Mouse (Mus musculus): ENCODE measurements at regions not wholly inside any gene's neighbourhood (a gene's known extent, or its start where the extent isn't known, plus 50 kb on each side); places are given as distances from the start of the nearest gene placed in this dataset.

DNA sequence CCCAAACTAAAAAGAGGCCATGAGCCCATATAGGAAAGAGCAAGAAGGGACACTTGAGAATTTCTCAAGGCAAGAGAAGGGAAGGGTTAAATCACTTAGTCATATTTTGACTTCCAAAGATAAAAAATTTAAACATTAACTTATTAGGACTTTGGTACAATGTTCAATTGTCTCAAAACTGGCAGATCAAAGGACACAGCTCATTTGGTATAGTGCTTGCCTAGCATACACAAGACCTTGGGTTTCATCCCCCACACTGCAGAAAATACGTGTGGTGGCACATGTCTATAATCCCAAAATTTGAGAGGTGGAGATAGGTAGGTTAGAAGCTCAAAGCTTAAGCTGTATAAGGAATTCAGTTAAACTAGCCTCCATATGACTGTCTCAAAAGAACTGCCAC is 658.4 kb upstream of the Pfkp start:
- DNase-seq (ENCODE audit: low read depth, low spot score): no peak

DNA sequence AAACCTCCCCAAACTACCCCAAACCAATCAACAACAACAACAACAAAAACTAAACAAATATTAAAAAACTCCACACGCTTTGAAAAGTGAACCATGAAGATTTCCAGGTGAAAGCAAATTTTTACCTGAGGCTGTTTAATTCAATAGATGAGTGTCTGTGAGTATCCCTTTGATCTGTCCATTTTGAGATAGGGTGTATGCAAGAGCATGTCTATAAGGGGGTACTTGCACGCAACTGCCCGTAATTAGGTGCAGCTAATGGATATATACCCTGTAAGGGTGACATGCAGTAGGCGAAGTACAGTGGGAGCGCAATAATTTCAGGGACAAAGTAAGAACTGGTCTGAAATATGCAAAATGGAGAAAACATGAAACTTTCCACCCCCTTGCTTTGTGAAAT is 658.8 kb upstream of the Pfkp start:
- no peak for DNase-seq (ENCODE audit: low read depth, low spot score)

DNA sequence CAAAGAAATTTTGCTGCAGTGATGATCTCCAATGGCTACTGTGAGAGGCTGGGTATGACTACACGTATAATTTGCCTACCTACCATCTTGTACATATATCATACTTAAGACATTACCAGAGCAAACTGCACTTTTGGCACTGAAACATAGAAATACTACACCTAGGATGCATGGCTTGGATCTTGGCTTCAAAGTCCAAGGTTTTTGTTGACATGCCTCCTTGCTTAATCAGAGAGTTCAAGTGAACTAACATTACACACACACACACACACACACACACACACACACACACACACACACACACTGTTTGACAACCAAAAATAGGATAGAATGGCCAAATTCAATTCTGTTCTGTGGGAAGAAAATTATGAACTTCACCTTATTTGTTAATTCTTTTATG is 664.9 kb upstream of the Pfkp start:
- DNase-seq (ENCODE audit: low read depth, low spot score): no peak

DNA sequence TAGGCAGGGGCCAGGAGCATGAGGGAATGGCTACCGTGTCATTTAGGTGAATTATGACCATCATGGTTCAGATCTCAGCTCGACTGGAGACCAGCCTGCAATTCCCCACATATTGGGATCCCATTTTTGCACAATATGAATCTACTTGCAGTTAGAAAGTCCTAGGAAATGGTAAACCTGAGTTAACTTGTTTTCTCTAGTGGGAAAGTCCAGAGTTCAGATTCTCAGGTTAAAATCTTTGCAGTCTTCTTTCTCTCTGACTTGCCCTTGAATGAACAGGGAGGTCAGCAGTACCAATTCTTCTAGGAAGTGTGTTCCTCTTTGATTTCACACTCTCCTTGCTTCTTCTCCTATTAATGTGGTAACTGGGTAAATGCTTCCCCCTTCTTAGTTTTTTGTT is 681.6 kb upstream of the Pfkp start:
- no peak for DNase-seq (ENCODE audit: low read depth, low spot score)

DNA sequence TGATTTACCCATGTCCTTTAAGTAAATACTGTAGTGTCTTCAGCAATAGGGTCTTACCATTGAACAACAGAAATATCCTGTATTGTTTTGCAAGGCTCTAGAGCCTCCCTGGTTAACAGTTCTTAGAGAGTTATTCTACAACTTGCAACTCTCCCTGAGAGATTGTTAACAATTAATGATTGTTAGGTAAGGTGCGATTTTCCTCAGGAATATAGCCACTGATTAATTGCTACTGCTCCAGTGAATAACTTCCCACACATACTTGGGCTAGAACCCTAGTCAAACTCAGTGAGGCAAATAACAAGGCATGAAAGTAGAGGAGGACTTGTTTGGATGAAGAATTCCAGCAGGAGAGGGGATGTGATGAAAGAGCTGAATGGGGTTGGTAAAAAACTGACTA is 697.2 kb upstream of the Pfkp start:
- DNase-seq (ENCODE audit: low read depth, low spot score): no peak

DNA sequence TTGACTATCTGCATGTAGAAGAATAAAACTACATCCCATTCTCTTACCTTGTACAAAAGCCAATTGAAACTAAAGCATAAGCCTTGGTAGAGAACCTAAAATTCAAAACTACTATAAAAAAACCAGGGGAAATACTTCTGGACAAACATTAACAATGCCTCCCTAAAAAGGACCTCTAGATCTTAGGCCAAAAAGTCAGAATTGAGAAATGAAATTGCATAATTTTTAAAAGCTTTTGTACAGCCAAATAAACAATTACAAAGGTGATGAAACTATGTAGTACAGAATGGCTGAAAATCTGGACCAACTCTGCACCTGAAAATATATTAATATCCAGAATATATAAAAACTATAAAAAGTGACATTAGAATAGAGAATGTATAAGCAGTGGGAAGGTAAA is 699.9 kb upstream of the Pfkp start:
- DNase-seq (ENCODE audit: low read depth, low spot score): no peak

DNA sequence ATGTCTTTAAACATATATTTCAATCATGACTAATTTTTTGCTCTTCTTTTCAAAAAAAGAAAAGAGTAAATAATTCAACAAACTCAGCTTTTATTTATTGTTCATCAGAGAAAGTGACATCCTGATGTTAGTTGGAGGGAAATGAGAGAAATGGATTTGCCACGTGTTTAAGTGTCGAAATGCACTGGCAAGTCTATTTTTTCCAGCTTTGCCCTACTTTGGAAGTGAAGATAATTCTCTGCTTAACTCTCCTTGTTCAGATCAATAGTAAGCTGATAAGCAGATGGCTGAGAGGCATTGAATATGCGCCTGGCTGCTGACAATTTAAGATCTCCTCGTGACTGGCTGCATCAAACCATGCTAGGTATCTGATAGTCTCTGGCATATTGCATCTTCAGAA is 704.4 kb upstream of the Pfkp start:
- no peak for DNase-seq (ENCODE audit: low read depth, low spot score)

DNA sequence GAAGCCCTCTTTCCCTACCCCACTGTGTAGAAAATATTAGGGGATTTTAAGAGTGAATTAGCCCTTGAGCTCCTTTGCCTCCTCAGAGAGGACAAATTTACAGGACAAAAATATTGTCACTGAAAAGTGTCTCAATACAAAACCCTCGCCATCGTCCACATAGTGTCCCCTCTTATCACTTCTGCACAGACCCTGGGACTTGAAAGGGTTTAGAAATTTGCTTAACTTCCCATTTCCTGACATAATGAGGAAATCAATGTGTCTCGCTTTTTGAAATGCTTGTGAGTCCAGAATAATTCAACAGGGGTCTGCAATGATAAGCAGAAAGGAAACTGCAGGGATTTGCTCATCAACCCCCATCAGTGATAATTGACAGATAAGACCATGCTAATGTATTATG is 708.5 kb upstream of the Pfkp start:
- no peak for DNase-seq (ENCODE audit: low read depth, low spot score)

DNA sequence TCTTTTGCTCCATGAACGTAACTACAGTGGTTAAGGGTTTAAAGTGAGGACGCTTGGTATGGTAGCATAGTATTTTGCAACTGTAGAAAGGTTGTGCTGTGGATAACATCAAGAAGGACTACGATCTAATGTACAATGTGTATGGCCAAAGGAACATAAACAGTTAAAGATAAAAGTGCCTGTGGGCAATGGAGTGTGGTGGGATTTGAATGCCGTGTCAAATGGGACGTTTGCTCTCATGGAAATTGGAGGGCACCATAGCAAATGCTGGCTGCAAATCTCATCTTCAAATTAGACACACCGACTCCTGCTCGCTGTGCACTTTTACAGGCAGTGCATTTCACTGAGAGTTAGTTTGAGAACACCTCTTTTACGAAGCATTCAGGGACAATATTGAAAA is 725.0 kb upstream of the Pfkp start:
- no peak for DNase-seq (ENCODE audit: low read depth, low spot score)

DNA sequence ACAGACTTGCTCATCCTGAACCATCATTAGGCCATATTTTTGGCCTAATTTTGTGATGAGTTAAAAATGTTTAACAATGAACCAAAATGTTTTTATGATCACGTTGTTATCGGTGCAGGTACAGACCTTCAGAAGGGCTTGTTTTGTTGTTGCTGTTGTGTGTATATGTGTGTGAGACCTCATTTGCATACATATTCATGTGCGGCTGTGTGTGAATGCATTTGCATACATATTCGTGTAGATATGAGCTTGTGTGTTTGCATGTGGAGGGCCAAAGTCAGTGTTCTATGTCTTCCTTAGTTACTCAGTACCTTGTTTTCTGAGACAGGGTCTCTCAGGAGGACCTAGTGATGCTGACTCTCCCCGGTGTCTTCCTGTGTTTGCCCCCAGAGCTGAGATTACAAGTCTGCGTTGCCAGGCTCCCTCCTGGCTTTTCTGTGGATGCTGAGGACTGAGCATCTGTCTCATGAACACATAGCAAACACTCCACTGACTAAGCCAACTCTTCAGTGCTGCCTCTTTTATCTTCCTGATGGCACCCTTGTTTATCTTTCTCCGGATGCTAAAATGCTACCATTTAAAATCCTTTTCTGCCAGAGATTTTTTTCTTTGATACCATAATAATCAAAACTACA is 726.5 kb upstream of the Pfkp start:
- no peak for DNase-seq (ENCODE audit: low read depth, low spot score)

DNA sequence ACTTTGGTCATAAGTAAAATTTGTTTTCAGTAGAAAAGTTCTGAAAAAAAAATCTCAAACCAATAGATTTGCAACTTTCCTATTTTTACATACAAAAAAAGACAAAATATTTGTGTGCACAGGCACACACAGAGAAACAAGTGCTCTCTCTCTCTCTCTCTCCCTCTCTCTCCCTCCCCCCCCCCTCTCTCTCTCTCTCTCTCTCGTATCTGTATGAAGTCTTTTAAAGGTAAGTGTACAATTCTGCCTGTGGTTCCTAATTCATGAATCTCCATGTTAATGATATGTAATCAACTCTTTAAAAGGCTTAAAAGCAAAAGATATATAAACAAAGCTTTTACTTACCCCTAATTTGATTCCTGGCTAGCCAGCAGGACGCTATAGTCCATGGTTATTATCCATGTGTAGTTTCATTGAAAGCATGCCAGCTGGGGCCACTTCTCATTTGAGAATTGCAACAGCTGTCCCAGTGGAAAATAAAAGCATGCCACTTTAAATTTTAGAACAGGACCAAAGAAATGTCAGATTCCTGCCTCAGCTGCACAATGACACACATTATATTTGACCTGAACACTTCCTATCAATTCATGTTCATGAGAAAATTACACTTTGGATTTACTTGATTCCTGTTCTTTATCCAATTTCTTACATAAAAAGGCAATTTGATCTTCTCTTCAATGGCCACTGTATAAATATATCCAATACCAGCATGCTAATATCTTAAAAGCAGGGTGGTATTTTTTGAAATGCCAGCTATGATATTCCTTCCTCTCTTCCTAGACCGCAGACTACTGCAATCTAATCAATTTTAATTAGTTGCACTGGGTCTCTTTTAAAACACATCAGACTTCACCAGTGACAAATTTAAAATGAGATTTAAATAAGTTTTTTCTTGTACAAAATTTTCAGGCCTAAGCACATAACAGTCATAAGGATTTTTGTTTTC is 766.0 kb upstream of the Pfkp start:
- no peak for DNase-seq (ENCODE audit: low read depth, low spot score)

DNA sequence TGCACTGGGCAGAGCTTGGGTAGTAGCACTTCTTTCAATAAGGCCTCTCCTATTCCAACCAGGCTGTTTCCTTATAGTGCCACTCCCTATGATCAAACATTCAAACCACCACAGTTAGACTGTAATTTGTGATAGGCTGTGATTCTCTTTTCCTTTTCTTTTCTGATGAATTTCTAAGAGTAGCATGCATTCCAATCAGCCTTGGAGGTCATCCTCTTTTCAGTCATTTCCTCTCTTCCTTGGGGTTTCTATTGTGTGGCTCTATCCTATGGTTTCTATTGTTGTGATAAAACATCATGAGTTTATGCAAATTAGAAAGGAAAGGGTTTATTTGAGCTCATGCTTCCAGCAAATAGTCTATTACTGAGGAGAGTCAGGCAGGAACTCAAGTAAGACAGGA is 774.9 kb upstream of the Adarb2 start:
- no peak for DNase-seq (ENCODE audit: low read depth, low spot score)

DNA sequence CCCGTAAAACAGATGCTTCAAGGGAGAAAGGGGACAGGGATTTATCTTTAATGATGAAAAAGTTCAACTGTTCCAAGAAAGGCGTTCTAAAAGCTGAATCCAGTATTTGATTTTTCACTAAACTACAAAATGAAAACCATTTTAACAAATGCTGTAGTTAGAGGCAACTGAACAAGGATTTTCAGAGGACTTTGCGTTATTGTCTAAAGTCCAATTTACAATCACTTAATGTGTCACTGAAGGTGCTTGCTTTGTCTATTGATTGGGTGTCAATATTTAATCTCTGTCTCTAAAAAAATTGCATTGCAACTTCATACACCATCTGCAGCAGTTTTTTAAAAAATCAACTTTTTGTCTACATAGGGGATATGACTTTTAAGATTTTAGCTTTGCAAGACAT is 773.4 kb upstream of the Adarb2 start:
- DNase-seq (ENCODE audit: low read depth, low spot score): no peak

DNA sequence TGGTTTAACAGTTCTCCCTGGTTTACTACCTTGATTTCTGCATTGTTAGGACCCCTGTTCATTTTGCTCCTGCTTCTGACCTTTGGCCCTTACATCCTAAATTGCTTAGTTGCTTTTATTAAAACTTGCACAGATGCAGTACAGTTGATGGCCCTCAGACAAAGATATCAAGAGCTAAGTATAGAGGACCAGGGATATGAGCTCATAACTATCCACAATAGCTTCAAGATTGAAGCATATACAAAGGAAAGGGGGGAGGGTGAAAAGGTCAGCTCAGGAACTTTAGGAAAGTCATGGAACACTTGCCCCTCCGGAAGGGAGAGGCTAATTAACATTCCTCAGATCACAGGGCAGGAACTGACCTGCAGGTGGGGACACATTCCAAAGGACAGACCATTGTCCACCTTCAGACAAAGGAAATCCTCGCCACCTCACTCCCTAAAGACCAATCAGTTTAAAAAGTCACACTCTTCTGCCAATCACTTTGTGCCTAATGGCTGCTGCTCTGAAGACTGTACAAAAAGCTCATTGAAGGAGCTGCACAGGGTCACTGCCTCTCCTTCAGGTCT is 751.1 kb upstream of the Adarb2 start:
- DNase-seq (ENCODE audit: low read depth, low spot score): no peak

DNA sequence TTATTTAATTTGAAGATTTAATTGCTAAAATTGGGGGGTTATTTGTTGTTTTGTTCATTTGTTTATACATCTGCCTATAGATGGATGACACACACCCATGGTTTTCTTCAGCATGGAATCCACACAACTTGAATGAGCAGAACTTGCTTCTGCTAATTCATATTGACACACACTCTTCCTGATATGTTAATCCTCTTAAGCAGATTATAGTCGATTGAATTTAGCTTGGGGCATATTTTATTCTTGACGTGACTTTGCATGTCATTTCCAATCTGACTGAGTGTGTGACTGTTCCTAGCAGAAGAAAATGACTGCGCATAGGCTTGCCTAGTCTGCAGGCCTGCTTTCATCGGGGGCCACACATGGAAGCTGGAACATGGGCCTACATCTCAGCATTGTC is 727.0 kb upstream of the Adarb2 start:
- no peak for DNase-seq (ENCODE audit: low read depth, low spot score)

DNA sequence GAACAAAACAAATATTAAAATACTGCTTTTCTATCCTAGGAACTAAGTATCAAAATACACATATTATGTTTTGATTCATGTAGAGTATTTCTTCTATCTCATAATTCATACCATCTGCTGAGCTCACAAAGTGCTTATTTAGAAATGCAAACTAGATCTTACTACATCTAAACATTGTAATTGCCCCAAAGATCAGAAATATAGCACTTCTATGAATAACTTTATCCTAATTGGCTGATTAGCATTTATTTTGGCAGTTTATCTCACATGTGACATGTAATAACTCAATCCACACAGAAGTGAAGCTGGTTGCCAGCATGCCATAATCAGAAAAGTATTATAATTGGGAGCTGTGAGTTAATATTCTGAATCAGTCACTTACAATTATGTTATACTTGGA is 684.6 kb upstream of the Adarb2 start:
- peak; percentile 20 for DNase-seq (ENCODE audit: low read depth, low spot score)

DNA sequence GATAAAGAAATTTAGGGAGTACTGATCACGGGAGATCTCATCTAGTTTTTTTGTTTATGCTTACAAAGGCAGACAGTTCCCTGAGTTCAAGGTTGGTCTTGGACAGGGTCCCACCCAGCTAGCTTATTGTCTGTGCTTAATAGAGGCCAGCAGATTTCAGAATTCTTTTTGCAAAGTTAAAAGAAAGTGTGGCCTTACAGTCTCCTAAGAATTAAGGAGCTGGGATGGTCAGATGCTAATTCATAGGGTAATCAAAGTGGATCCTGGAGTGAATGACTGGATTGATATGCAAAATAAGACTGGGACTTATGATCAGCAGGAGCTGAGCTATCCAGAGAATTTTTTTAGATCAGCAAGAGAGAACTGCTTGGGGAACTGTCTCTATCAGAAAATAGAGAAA is 678.2 kb upstream of the Adarb2 start:
- DNase-seq (ENCODE audit: low read depth, low spot score): no peak

DNA sequence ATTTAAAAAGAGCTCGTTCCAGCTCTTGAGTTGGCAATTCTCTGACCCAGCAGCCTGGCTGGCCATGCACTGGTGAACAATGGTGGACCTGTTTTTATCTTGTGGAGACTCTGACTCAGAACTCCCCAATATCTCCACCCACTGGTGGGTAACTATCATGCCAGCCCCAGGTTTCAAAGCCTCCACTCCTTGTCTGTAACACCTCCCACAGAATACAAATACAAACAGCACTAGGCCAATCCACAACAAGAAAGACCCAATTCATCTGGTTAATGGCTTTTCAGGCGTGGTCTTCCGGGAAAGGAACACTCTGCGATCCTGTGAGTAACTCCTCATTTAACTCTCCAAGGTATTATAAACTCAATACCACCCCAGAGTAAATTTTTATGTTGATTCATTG is 663.8 kb upstream of the Adarb2 start:
- no peak for DNase-seq (ENCODE audit: low read depth, low spot score)

DNA sequence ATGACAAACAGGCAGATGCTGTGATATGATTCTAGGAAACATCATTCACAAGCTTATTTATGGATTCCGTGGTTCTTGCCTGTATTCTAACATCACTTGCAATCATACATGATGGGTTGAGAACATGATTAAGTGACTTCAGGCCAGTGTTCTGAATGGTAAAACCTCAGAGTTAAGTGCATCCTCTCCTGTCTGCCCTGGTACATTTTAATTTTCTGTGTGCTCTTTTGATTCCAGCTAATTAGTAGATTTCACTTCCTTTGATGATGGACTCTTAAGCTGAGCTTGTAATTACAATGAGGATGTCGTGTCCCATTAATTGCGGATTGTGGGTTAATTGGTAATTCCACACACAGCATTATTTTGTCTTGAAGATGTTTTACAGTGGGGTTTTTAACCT is 618.6 kb upstream of the Adarb2 start:
- no peak for DNase-seq (ENCODE audit: low read depth, low spot score)
